Mouse (Mus musculus) cerebellum, adult 18-20 months (tissue): ENCODE results near the gene Lef1.

Experiments
- DNase-seq, 2 experiments: peaks; one replicate each; pipeline ENCODE4 v3.0.0; 2021

The Lef1 gene

DNA sequence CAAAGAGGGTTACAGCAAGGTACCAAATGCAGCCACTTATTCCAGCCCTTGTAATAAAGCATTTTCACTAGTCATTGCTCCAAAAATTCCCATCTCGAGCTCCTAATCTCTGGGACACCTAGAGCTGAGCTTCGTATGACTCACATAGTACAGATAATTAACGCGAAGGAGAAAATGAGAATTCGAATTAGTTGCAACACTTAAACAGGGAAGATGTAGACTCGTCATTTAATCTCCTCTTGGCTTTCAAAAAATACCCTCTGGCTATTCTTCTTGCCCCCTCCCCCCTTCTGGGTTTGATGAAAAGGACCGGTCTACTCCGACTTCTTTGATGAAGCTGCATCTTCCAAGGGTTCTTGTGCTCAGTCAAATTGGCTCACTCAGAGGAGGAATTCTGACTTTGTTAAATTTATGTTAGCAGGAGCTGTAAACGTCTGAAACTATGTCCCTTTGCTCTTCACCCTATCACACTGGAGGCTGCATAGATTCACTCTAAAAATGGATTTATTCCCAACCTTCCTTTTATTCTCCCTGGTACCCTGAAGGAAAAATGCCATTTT, 2.1 kb upstream of the Lef1 start:
- no peak for DNase-seq

DNA sequence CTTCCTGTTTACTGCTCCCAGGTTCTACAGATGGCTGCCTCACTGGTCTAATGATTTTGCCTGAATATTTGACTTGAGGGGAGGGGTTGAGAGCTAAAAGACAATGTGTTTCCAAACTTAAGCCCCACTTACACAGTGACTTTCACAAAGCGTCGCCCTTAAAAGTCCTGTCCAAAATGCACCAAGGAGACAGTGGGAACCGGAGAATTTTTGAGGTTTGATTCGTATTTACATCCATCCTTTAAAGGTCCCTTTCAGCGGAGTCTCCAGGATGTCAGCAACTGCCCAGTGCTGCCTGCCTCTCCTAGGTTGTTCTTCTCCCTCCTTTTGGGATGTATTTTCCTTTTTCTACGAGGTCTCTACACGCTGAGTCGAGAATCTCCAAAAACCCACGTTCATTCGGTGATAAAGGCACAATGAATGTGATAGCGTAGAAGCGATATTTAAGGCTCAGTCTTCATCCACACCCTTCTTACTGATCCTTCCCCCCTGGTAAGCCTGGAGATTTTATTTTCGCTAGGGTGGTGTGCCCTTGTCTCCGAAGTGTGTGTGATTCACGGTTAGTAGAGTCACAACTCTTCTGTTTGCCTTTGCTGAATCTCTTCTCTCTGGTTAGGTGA, 1.1 kb upstream of the Lef1 start:
- no peak for DNase-seq

- DNase-seq: no peak
Observed at GRCm38 (mm10) chr3:131109686-131110070, 593 bp upstream of the Lef1 start.

DNA sequence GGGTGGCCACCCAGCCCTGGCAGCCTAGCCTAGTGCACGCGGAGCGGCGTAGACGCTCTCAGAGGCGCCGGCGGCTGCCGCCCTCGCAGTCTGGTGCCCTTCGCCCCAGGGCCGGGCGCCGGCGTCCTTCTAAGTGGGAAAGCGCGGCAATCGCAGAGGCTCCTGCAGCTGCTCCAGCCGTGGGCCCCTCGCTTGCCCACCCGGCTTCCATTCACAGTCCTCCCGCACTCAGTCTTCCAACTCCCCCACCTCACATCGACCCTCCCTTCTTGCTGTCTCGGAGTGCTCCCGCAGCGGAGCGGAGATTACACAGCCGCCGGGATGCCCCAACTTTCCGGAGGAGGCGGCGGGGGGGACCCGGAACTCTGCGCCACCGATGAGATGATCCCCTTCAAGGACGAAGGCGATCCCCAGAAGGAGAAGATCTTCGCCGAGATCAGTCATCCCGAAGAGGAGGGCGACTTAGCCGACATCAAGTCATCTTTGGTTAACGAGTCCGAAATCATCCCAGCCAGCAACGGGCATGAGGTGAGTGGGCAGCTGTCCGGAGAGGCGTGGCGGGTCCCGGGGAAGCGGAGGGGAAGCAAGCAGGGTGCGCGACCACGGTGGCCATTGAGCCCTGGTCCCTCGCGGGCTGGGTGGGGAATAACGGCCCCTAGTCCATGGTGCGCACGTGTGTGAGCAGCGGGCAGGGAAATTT, 1.0 kb downstream of the Lef1 start:
- DNase-seq: no peak

DNA sequence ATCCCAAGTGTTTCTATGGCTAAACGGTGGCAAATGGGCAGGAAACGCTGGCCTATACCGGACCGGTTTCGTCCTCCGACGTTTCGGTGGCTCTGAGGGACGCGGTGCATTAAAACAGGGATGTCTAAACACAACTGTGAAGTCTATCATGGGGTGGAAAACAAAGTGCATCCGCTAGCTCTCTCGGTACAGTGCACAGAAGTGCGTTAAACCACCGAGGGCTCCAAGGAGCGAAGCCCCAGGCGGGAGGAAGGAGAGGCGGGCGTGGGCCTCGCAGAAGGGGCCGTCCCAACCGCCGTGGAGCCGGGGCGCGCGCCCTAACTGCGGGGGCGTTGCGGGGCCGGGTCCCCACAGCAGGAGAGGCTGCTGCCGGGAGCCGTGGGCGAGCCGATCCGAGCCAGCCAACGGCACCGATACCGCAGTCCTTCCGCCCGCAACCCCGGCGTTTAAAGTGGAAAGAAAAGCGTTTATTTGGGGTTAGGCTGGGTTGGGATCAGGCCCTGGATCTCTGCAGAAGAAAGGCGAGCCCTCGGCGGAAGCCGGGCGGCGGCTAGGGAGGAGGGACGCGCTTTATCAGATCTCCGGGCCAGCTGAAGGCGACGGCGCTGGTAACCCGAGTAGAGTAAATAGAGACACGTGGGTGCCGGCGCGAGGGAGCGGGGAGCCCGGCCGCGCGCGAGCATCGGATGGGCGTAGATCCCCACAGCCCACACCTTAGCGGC, 1.7 kb downstream of the Lef1 start:
- no peak for DNase-seq

DNA sequence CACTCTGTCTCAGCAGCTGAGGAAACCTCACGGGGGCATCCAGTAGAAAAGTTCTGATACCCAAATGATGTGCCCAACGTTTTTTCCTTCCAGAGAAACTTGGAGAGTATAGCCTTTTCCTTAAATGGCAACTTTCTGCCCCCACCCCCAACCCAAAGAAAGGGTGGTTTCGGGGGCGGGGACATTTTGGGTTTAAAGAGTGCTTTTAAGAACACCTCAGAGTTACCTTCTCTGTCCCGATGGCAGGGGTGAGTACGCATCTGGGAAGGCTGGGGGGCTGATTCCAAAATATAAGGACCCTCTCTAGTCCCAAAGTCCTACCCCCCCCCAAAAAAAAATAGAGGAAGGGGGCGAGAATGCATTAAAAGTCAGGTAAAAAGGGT, 2.3 kb downstream of the Lef1 start:
- no peak for DNase-seq

DNA sequence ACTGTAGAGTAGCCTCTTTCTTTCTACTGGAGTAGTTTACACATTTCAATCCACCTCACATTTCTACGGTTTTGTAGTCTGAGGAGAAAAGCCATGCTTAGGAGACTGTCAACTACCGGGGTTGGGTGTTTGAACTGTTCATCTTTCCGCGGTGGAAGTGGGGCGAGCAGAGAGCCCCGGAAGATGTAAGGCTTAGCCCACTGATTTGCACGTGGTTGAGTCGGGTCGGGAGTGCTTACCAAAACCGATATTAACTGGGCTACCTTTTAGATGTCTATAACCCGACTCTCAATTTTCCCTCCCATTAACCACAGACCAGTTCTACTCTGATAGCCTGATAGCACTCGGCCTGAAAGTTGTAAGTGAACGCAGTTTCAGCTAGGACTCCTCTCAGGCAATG, 2.8 kb downstream of the Lef1 start:
- DNase-seq: no peak

GRCm38 (mm10) chr3:131116116-131116515, 5.8 kb downstream of the Lef1 start:
- no peak for DNase-seq

GRCm38 (mm10) chr3:131117352-131117751, 7.1 kb downstream of the Lef1 start:
- no peak for DNase-seq

- DNase-seq: no peak
Observed at GRCm38 (mm10) chr3:131117883-131118282, 7.6 kb downstream of the Lef1 start.

- DNase-seq: no peak
Observed at GRCm38 (mm10) chr3:131119435-131119834, 9.2 kb downstream of the Lef1 start.

GRCm38 (mm10) chr3:131123501-131123900, 13.2 kb downstream of the Lef1 start:
- no peak for DNase-seq

DNA sequence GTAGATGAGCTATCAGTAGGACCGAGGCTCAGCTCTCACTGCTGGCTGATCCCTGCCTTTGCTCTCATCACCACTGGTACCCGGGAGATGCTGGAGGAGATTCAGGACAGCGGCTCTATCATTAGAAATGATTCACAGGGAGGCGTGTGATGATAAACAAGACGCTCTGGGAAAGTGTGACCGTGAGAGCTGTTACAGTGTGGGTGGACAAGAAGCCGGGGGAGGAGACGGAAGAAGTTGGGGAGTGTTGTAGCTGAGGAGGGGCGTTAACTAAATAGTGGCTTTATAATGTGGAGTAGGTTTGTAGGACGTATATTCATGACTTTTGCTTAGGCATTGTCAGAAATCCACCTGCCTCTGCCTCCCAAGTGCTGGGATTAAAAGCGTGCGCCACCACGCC, 15.6 kb downstream of the Lef1 start:
- DNase-seq: no peak

DNA sequence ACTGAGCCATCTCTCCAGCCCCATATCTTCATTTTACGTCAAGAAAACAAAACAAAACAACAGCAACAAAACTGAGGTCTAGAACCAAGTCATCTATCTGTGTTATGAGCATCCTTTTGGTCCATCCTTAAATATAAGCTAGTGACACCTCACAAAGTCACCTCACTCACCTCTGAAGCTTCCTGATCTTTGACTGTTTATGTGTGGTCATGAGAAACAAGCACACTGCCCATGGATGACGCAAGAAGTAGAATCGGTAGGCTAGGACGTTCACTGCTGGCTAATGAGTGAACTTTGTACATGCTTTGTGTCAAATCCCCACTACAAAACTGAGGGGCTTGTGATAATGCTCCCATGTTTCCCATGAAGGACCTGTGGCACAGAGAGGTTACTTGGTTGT, 16.2 kb downstream of the Lef1 start:
- DNase-seq: no peak

GRCm38 (mm10) chr3:131134003-131134402, 23.7 kb downstream of the Lef1 start:
- DNase-seq: no peak

DNA sequence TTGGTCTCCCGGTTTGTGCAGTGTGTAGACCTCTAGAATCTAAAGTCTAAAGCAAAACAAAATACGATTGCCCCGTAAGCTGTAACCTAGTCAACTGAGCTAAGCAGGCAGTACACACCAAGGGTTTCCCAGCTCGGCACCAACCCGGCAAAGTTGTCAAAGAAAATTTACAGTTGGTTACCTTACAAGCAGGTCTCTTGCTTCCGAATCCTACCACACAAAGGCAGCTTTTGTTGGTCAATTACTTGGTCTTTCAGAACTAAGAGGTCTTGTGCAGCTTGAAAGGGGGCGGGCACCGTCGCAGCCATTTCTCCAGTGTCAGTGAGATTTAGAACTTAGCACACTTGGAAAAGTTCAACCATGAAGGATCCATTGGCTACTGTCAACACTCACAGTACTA, 25.2 kb downstream of the Lef1 start:
- DNase-seq: no peak

DNA sequence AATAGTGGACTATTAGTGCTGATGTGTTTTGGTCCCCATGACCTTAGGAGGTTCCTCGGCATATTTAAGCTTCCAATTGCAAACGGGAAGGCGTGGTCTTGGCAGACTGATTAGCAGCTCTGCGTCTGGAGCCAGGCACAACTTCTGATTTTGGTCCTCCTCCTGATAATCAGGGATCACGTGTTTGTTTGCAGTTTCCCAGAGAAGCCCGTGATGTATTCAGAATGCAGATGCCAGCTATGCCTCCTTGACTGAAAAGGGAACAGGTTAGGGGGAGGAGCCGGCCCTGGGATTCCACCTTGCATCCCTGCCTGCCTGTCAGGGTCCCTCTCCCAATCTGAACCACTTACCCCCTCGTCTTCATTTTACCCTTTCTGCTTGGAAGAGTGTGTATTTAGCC, 26.2 kb downstream of the Lef1 start:
- no peak for DNase-seq

GRCm38 (mm10) chr3:131137119-131137781, 27.0 kb downstream of the Lef1 start:
- DNase-seq: no peak

DNA sequence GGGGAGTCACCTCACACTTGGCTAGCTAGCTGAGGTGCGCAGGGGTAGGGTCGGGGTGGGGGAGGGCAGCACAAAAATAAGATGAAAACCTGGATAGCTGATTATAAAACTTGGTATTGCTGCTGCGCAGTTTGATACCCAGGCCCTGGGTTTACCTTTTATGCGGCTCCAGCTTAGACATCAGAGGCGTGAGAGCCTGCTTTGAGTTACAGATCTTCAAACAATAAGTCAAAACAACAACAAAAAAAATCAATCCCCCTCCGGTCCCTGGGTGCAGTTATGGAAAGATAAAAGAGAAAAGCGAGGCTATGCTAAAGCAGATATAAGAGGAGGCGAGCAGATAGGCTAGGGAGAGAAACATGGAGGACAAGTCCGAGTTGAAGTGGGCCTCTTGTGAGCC, 28.0 kb downstream of the Lef1 start:
- DNase-seq: no peak

GRCm38 (mm10) chr3:131138797-131139196, 28.5 kb downstream of the Lef1 start:
- DNase-seq: no peak

DNA sequence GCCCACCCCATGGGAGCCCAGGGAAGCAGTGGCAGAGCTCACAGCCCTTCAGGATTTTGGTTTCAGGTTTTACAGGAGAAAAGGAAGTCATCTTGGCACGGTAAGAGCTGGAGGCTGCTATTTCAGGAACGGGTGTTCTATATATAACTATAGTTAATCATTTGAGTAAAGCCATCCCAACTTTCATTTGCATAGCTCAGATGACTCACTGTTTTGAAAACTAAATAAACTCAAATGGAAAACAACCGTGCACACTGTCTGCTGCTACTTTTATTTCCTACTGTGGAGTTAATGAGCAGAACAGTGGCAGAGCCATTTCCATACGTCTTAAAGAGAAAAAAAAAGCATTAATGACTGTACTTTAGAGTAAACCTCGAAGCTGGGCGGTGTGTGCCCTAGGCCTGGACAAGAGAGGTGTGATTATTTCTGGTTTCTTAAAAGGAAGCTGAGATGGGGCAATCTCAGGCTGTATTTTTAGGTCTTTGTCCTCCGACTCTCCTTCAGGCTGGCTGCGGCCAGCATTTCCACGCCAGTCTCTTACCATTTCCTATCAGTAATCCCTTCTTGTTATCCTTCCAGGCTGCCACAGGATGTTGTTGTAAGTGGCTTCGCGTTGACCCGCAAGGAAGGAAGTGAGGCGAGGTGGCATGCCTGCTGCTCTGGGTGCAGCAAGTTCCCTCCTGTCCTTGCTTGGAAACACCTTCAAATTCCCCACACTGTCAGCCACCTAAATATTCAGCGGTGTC, 29.2 kb downstream of the Lef1 start:
- no peak for DNase-seq

GRCm38 (mm10) chr3:131140091-131140462, 29.8 kb downstream of the Lef1 start:
- DNase-seq: no peak

DNA sequence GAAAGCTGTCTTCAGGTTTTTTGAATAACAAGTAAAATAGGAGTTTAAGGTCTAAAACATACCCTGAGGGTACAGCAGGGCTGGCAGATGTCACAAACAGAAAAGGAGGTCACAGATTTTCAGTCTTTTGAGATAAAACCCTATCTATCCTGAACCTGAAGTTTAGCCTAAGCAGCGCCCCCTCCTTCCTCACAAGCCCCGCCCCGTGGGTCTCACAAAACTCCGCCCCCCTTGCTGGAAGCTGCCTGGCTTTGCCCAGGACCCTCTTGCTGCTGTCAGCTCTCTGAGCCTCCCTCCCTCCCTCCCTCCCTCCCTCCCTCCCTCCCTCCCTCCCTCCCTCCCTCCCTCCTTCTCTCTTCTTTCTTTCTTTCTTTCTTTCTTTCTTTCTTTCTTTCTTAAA, 31.3 kb downstream of the Lef1 start:
- no peak for DNase-seq
